22 mouse cellular contexts compared by ENCODE assay signal in genomic region chr4:118347529-118348309, GRCm38 (mm10). TPM values are rescaled to one million over a fixed set of nuclear protein-coding genes. Genes with fewer than 3 reads are reported as not detected.
A peak's percentile ranks its signal among the peaks of the same experiment; 100 is the strongest.
DNase-seq lines count a peak whose midpoint lies in the region; ATAC-seq and TF ChIP-seq lines count a peak whose summit lies in the region.
"Had no signal": no experiment of that assay in that cellular context is flagged by ENCODE, and none has a peak within 500 bp of the region (broad histone marks: within the 10 kb centered on the region; RNA-seq: fewer than 3 reads in every experiment).

No protein-coding gene starts in this region.

- H3K27ac ChIP-seq in heart, embryonic 12.5 days (ENCODE audit: poor library complexity, severe bottlenecking): no peak overlapping the region; the same call in 1 of the 2 replicates
- H3K27ac ChIP-seq in midbrain, embryonic 11.5 days (ENCODE audit: low read depth, low read length): no peak overlapping the region
- H3K27ac ChIP-seq in midbrain, embryonic 14.5 days (replicated peaks; ENCODE audit: low read depth, low read length): no peak overlapping the region
- no peak overlapping the region for H3K27ac ChIP-seq in limb, embryonic 14.5 days (replicated peaks; ENCODE audit: low read depth, low read length)
- H3K27ac ChIP-seq: left cerebral cortex, adult 2 months; liver, embryonic 15.5 days had no signal

- peaks cover 15% of the 10 kb centered on the region for H3K4me1 ChIP-seq in heart, embryonic 12.5 days (replicated peaks)
- no peaks in the 10 kb centered on the region for H3K4me1 ChIP-seq in midbrain, embryonic 11.5 days (ENCODE audit: control insufficient read depth, insufficient read depth, low read length)
- H3K4me1 ChIP-seq in midbrain, embryonic 14.5 days (ENCODE audit: control insufficient read depth, insufficient read depth, low read length): peaks cover 4% of the 10 kb centered on the region; the same call in 1 of the 2 replicates
- H3K4me1 ChIP-seq in limb, embryonic 14.5 days (ENCODE audit: control insufficient read depth, insufficient read depth, low read length): no peaks in the 10 kb centered on the region
- H3K4me1 ChIP-seq: liver, embryonic 15.5 days had no signal

- no peaks in the 10 kb centered on the region for H3K36me3 ChIP-seq in heart, embryonic 12.5 days
- no peaks in the 10 kb centered on the region for H3K36me3 ChIP-seq in midbrain, embryonic 11.5 days (ENCODE audit: control insufficient read depth, insufficient read depth, low read length)
- no peaks in the 10 kb centered on the region for H3K36me3 ChIP-seq in midbrain, embryonic 14.5 days (ENCODE audit: control insufficient read depth, insufficient read depth, low read length)
- H3K36me3 ChIP-seq in limb, embryonic 14.5 days (ENCODE audit: control insufficient read depth, insufficient read depth, low read length): no peaks in the 10 kb centered on the region
- H3K36me3 ChIP-seq: liver, embryonic 15.5 days had no signal

- no peak for DNase-seq in heart, postnatal 36 days
- peak; percentile 69 for DNase-seq in midbrain, embryonic 11.5 days (ENCODE audit: low spot score, missing footprints)
- no peak for DNase-seq in midbrain, embryonic 14.5 days
- no peak for DNase-seq in limb, embryonic 14.5 days (ENCODE audit: low spot score)
- DNase-seq in Muller cell, postnatal 12 days (ENCODE audit: inconsistent ontology term): no peak
- DNase-seq in left cerebral cortex, adult 8-10 months (ENCODE audit: low spot score in 2 of 2): no peak
- no peak for DNase-seq in lung, postnatal 25 days (ENCODE audit: low spot score)
- DNase-seq: adrenal gland, adult 8-10 months; cerebellum, postnatal 10 days; gastrocnemius, postnatal 10 days; heart, adult 18-20 months; heart, postnatal 14 days; kidney, postnatal 4 days; layer of hippocampus, adult 9-11 months; retina, postnatal 1 day had no signal

- H3K4me2 ChIP-seq in heart, embryonic 12.5 days: peak overlapping the region; percentile 17; the same call in 1 of the 2 replicates
- H3K4me2 ChIP-seq in midbrain, embryonic 11.5 days: no peak overlapping the region
- no peak overlapping the region for H3K4me2 ChIP-seq in midbrain, embryonic 14.5 days (ENCODE audit: low read length)
- H3K4me2 ChIP-seq in limb, embryonic 14.5 days (replicated peaks; ENCODE audit: low read depth, low read length, severe bottlenecking): no peak overlapping the region
- H3K4me2 ChIP-seq: liver, embryonic 15.5 days had no signal

- H3K9ac ChIP-seq in heart, embryonic 12.5 days: no peak overlapping the region
- no peak overlapping the region for H3K9ac ChIP-seq in midbrain, embryonic 11.5 days (ENCODE audit: low read length)
- H3K9ac ChIP-seq in midbrain, embryonic 14.5 days (replicated peaks; ENCODE audit: low read length): no peak overlapping the region
- no peak overlapping the region for H3K9ac ChIP-seq in limb, embryonic 14.5 days (ENCODE audit: low read depth, low read length, severe bottlenecking)
- H3K9ac ChIP-seq: liver, embryonic 15.5 days had no signal

- no peak overlapping the region for H3K4me3 ChIP-seq in heart, embryonic 12.5 days
- H3K4me3 ChIP-seq in midbrain, embryonic 11.5 days (ENCODE audit: low read depth, low read length): no peak overlapping the region
- no peak overlapping the region for H3K4me3 ChIP-seq in midbrain, embryonic 14.5 days (replicated peaks; ENCODE audit: low read depth, low read length)
- H3K4me3 ChIP-seq in limb, embryonic 14.5 days (replicated peaks; ENCODE audit: low read length): no peak overlapping the region
- H3K4me3 ChIP-seq: left cerebral cortex, adult 2 months; liver, embryonic 15.5 days had no signal

- no peaks in the 10 kb centered on the region for H3K27me3 ChIP-seq in heart, embryonic 12.5 days (replicated peaks)
- H3K27me3 ChIP-seq in midbrain, embryonic 11.5 days (ENCODE audit: control insufficient read depth, insufficient read depth, low read length): no peaks in the 10 kb centered on the region
- H3K27me3 ChIP-seq in midbrain, embryonic 14.5 days (ENCODE audit: control insufficient read depth, insufficient read depth, low read length): no peaks in the 10 kb centered on the region
- H3K27me3 ChIP-seq in limb, embryonic 14.5 days (ENCODE audit: control insufficient read depth, insufficient read depth, low read length): no peaks in the 10 kb centered on the region
- H3K27me3 ChIP-seq: liver, embryonic 15.5 days had no signal

- ATAC-seq in heart, embryonic 12.5 days (ENCODE audit: insufficient number of reproducible peaks, low FRiP score): 0 out of 2 replicates have a peak, but pooled peaks have one; percentile 61
- no peak for ATAC-seq in midbrain, embryonic 11.5 days (ENCODE audit: low FRiP score)
- ATAC-seq in midbrain, embryonic 14.5 days (ENCODE audit: low FRiP score, low TSS enrichment): no peak
- peak; percentile 50; the same call in 1 of the 2 replicates for ATAC-seq in limb, embryonic 14.5 days (ENCODE audit: low FRiP score, low read depth)
- ATAC-seq: forebrain, embryonic 14.5 days; intestine, embryonic 16.5 days; midbrain, embryonic 16.5 days; Patski had no signal

- no peaks in the 10 kb centered on the region for H3K9me3 ChIP-seq in heart, embryonic 12.5 days (replicated peaks)
- no peaks in the 10 kb centered on the region for H3K9me3 ChIP-seq in midbrain, embryonic 11.5 days (ENCODE audit: control insufficient read depth, low read length)
- no peaks in the 10 kb centered on the region for H3K9me3 ChIP-seq in midbrain, embryonic 14.5 days (ENCODE audit: control insufficient read depth, low read length)
- H3K9me3 ChIP-seq in limb, embryonic 14.5 days (ENCODE audit: control insufficient read depth, low read length): no peaks in the 10 kb centered on the region

- TF ChIP-seq POLR2A in limb, embryonic 14.5 days (IDR thresholded peaks at IDR 0.05; ENCODE audit: borderline replicate concordance, extremely low read depth, insufficient read depth, insufficient read length): no peak

- intact Hi-C loops in heart, postnatal 36 days (cut with DNase I): no loop called here

- WGBS in heart, embryonic 12.5 days: 31% methylated on average over 13 of the region's 13 CpGs
- WGBS in midbrain, embryonic 11.5 days: 72% methylated on average over 13 of the region's 13 CpGs
- WGBS in midbrain, embryonic 14.5 days: 72% methylated on average over 13 of the region's 13 CpGs
- 60% methylated on average over 13 of the region's 13 CpGs for WGBS in limb, embryonic 14.5 days

RNA-seq across cellular contexts. Expression of gene Ptprf, which starts 56.5 kb away (rescaled TPM):
- polyA plus RNA-seq in heart, embryonic 12.5 days (2016; fragmentation: Nextera tagmentation; extraction: Ambion mirVana): 38.1 and 43.5 TPM in 2 replicates
- 1 to 10 TPM; 7.5 to 9.2 TPM for total RNA-seq in heart, postnatal 36 days (2021)
- 60.1 and 63.5 TPM in 2 replicates for polyA plus RNA-seq in midbrain, embryonic 11.5 days (2014; fragmentation: Nextera tagmentation; extraction: Ambion mirVana)
- 69.5 and 73.4 TPM in 2 replicates for polyA plus RNA-seq in midbrain, embryonic 14.5 days (2014; fragmentation: Nextera tagmentation; extraction: Ambion mirVana)
- polyA plus RNA-seq in limb, embryonic 14.5 days (2012; rRNA removed): 85.0 and 108 TPM in 2 replicates
- polyA plus RNA-seq in limb, embryonic 14.5 days (2014; fragmentation: Nextera tagmentation; extraction: Ambion mirVana): 71.9 and 78.1 TPM in 2 replicates
- total RNA-seq in left cerebral cortex, adult 8-10 months (2022): 100 to 1,000 TPM in 3 of 4 experiments, 10 to 100 TPM in 1; 96.0 to 114 (median 107) TPM

Comparison
In these comparisons a context has a peak if more than half of its experiments do, and no peak if none do; other contexts are left out.
1. ATAC-seq: peak in heart, embryonic 12.5 days (single experiment) and limb, embryonic 14.5 days (single experiment); none in midbrain, embryonic 11.5 days (single experiment) and midbrain, embryonic 14.5 days (single experiment).